9 mouse cellular contexts compared by ENCODE assay signal in genomic region chr7:75880236-75880635, GRCm38 (mm10). TPM values are rescaled to one million over a fixed set of nuclear protein-coding genes. Genes with fewer than 3 reads are reported as not detected.
DNase-seq lines count a peak whose midpoint lies in the region; ATAC-seq and TF ChIP-seq lines count a peak whose summit lies in the region.
"Had no signal": no experiment of that assay in that cellular context is flagged by ENCODE, and none has a peak within 500 bp of the region (broad histone marks: within the 10 kb centered on the region; RNA-seq: fewer than 3 reads in every experiment).

No protein-coding gene starts in this region.

- no peaks in the 10 kb centered on the region for H3K9me3 ChIP-seq in heart, embryonic 11.5 days (replicated peaks; ENCODE audit: control insufficient read depth, low read length)
- H3K9me3 ChIP-seq in embryonic facial prominence, embryonic 12.5 days: no peaks in the 10 kb centered on the region
- no peaks in the 10 kb centered on the region for H3K9me3 ChIP-seq in hindbrain, embryonic 10.5 days
- H3K9me3 ChIP-seq in midbrain, embryonic 10.5 days (replicated peaks): no peaks in the 10 kb centered on the region

- no peaks in the 10 kb centered on the region for H3K27me3 ChIP-seq in heart, embryonic 11.5 days (ENCODE audit: control insufficient read depth, insufficient read depth, low read length)
- H3K27me3 ChIP-seq in embryonic facial prominence, embryonic 12.5 days: no peaks in the 10 kb centered on the region
- H3K27me3 ChIP-seq in hindbrain, embryonic 10.5 days (ENCODE audit: insufficient read depth, poor library complexity, severe bottlenecking): no peaks in the 10 kb centered on the region
- H3K27me3 ChIP-seq in midbrain, embryonic 10.5 days (ENCODE audit: low read depth, poor library complexity, severe bottlenecking): no peaks in the 10 kb centered on the region

- intact Hi-C loops in heart, postnatal 14 days (cut with DNase I): loop anchor here (1.0 to 5.0 kb wide), 4 partner anchors 52 to 748 kb away; no protein-coding TSS in a partner anchor

- H3K9ac ChIP-seq in heart, embryonic 11.5 days (ENCODE audit: low read depth, low read length): no peak overlapping the region
- no peak overlapping the region for H3K9ac ChIP-seq in embryonic facial prominence, embryonic 12.5 days

- no peaks in the 10 kb centered on the region for H3K36me3 ChIP-seq in heart, embryonic 11.5 days (ENCODE audit: control insufficient read depth, insufficient read depth, low read length)
- peaks cover 4% of the 10 kb centered on the region; the same call in 1 of the 2 replicates for H3K36me3 ChIP-seq in embryonic facial prominence, embryonic 12.5 days
- 0 out of 2 replicates have a peak, but pooled peaks cover under 1% of the 10 kb centered on the region for H3K36me3 ChIP-seq in hindbrain, embryonic 10.5 days
- H3K36me3 ChIP-seq in midbrain, embryonic 10.5 days: peaks cover 3% of the 10 kb centered on the region; the same call in 1 of the 2 replicates

- peak overlapping the region; percentile 32; the same call in 1 of the 2 replicates for H3K4me2 ChIP-seq in heart, embryonic 11.5 days
- peak overlapping the region; percentile 12 for H3K4me2 ChIP-seq in embryonic facial prominence, embryonic 12.5 days (replicated peaks)
- H3K4me2 ChIP-seq: liver, embryonic 11.5 days had no signal

- ATAC-seq in heart, embryonic 11.5 days (replicated peaks; ENCODE audit: insufficient number of reproducible peaks, low FRiP score, low TSS enrichment): no peak
- ATAC-seq in embryonic facial prominence, embryonic 12.5 days (ENCODE audit: insufficient number of reproducible peaks, insufficient read depth, low FRiP score, low TSS enrichment): 0 out of 2 replicates have a peak, but pooled peaks have one; percentile 24

- no peak for DNase-seq in heart, postnatal 14 days
- DNase-seq in hindbrain, embryonic 10.5 days (ENCODE audit: low spot score): no peak
- DNase-seq in midbrain, embryonic 10.5 days (ENCODE audit: low spot score): no peak
- no peak for DNase-seq in gastrocnemius, postnatal 25 days
- no peak for DNase-seq in layer of hippocampus, adult 2 months (ENCODE audit: low spot score in 2 of 2)
- no peak for DNase-seq in lung, postnatal 36 days

- no peak for TF ChIP-seq CTCF in layer of hippocampus, adult 2 months (conservative IDR thresholded peaks at IDR 0.05)

- H3K4me1 ChIP-seq in heart, embryonic 11.5 days (ENCODE audit: control insufficient read depth, insufficient read depth, low read length): no peaks in the 10 kb centered on the region; the same call in 1 of the 2 replicates
- 0 out of 2 replicates have a peak, but pooled peaks cover 4% of the 10 kb centered on the region for H3K4me1 ChIP-seq in embryonic facial prominence, embryonic 12.5 days
- H3K4me1 ChIP-seq in hindbrain, embryonic 10.5 days (replicated peaks): peaks cover 8% of the 10 kb centered on the region; the same call in 1 of the 2 replicates
- peaks cover 5% of the 10 kb centered on the region for H3K4me1 ChIP-seq in midbrain, embryonic 10.5 days

- 57% methylated on average over 8 of the region's 8 CpGs for WGBS in heart, embryonic 11.5 days (ENCODE audit: insufficient replicate concordance)
- WGBS in embryonic facial prominence, embryonic 12.5 days: 52% methylated on average over 8 of the region's 8 CpGs
- WGBS in hindbrain, embryonic 10.5 days: 66% methylated on average over 8 of the region's 8 CpGs
- WGBS in midbrain, embryonic 10.5 days: 75% methylated on average over 8 of the region's 8 CpGs

- no peak overlapping the region for H3K4me3 ChIP-seq in heart, embryonic 11.5 days (ENCODE audit: low read depth, low read length)
- H3K4me3 ChIP-seq in embryonic facial prominence, embryonic 12.5 days: no peak overlapping the region
- H3K4me3 ChIP-seq in hindbrain, embryonic 10.5 days: no peak overlapping the region
- H3K4me3 ChIP-seq in midbrain, embryonic 10.5 days: no peak overlapping the region
- no peak overlapping the region for H3K4me3 ChIP-seq in layer of hippocampus, adult 2 months

- no peak overlapping the region for H3K27ac ChIP-seq in heart, embryonic 11.5 days (ENCODE audit: low read depth, low read length)
- H3K27ac ChIP-seq in embryonic facial prominence, embryonic 12.5 days: no peak overlapping the region
- peak overlapping the region; percentile 72 for H3K27ac ChIP-seq in hindbrain, embryonic 10.5 days
- H3K27ac ChIP-seq in midbrain, embryonic 10.5 days (replicated peaks): 0 out of 2 replicates have a peak overlapping the region, but pooled peaks have one; percentile 46
- H3K27ac ChIP-seq in layer of hippocampus, adult 2 months: no peak overlapping the region

RNA-seq across cellular contexts. Expression of gene Klhl25, which starts 32.1 kb away (rescaled TPM):
- 10.3 and 10.9 TPM in 2 replicates for polyA plus RNA-seq in heart, embryonic 11.5 days (2014; fragmentation: Nextera tagmentation; extraction: Ambion mirVana)
- 1 to 10 TPM; 6.5 to 7.4 TPM for total RNA-seq in heart, postnatal 14 days (2021)
- polyA plus RNA-seq in embryonic facial prominence, embryonic 12.5 days (2016; fragmentation: Nextera tagmentation; extraction: Ambion mirVana): 23.5 and 23.9 TPM in 2 replicates
- polyA plus RNA-seq in hindbrain, embryonic 10.5 days (2016; fragmentation: Nextera tagmentation; extraction: Ambion mirVana): 22.8 and 24.6 TPM in 2 replicates
- polyA plus RNA-seq in midbrain, embryonic 10.5 days (2016; fragmentation: Nextera tagmentation; extraction: Ambion mirVana): 23.7 and 25.0 TPM in 2 replicates
- total RNA-seq in gastrocnemius, postnatal 25 days (2021): 1 to 10 TPM; 3.1 to 3.5 TPM
- total RNA-seq in layer of hippocampus, adult 2 months (2021): 1 to 10 TPM; 8.3 to 8.7 TPM

Comparison
In these comparisons a context has a peak if more than half of its experiments do, and no peak if none do; other contexts are left out.
1. H3K27ac ChIP-seq: peak in hindbrain, embryonic 10.5 days (single experiment) and midbrain, embryonic 10.5 days (single experiment); none in heart, embryonic 11.5 days (single experiment), embryonic facial prominence, embryonic 12.5 days (single experiment) and layer of hippocampus, adult 2 months (single experiment).